Mouse (Mus musculus) frontal cortex, postnatal 10 days (tissue): ENCODE results near the gene Dusp14.
A peak's percentile ranks its signal among the peaks of the same experiment; 100 is the strongest.

Experiments
- DNase-seq, 2 experiments: peaks; one replicate each; pipeline ENCODE4 v3.0.0; 2022; ENCODE audit warnings: low spot score in 2 of 2, mixed read lengths in 1 of 2

Gene Dusp14

GRCm38 (mm10) chr11:84016810-84017508 is 52.1 kb downstream of the Dusp14 start:
- no peak for DNase-seq

- no peak for DNase-seq
Measured at GRCm38 (mm10) chr11:84016147-84016809, 52.8 kb downstream of the Dusp14 start.

GRCm38 (mm10) chr11:84013105-84013504 is 56.0 kb downstream of the Dusp14 start:
- DNase-seq, result peak in 1 of 2 experiments; percentile 32

- DNase-seq, result no peak
Measured at GRCm38 (mm10) chr11:84011576-84011975, 57.5 kb downstream of the Dusp14 start.

GRCm38 (mm10) chr11:84011050-84011449 is 58.0 kb downstream of the Dusp14 start:
- DNase-seq, result no peak

GRCm38 (mm10) chr11:84010411-84010810 is 58.6 kb downstream of the Dusp14 start:
- no peak for DNase-seq

- no peak for DNase-seq
Measured at GRCm38 (mm10) chr11:84009001-84009400, 60.1 kb downstream of the Dusp14 start.

GRCm38 (mm10) chr11:84003986-84004385 is 65.1 kb downstream of the Dusp14 start:
- DNase-seq, result no peak

- DNase-seq, result no peak
Measured at GRCm38 (mm10) chr11:84001257-84001656, 67.8 kb downstream of the Dusp14 start.

- no peak for DNase-seq
Measured at GRCm38 (mm10) chr11:83999411-83999915, 69.6 kb downstream of the Dusp14 start.

GRCm38 (mm10) chr11:83998993-83999392 is 70.1 kb downstream of the Dusp14 start:
- no peak for DNase-seq
